Mouse (Mus musculus) forebrain, embryonic 12.5 days (tissue): ENCODE measurements at regions not wholly inside any gene's neighbourhood (a gene's known extent, or its start where the extent isn't known, plus 50 kb on each side); places are given as distances from the start of the nearest gene placed in this dataset.

Source experiments
- ATAC-seq: fragments of 200-750 bp; cut with Nextera tagmentation; 2 replicates; pipeline ENCODE4 v1.8.0; 2017; ENCODE audit warnings: moderate TSS enrichment; ENCODE audit not compliant: low FRiP score
- H3K27ac ChIP-seq: fragments of 300-500 bp; sonication (generic); 2 replicates; pipeline ENCODE4 v1.5.1; 2016; ENCODE audit warnings: mild to moderate bottlenecking
- H3K27me3 ChIP-seq: fragments of 300-500 bp; sonication (generic); 2 replicates; pipeline ENCODE4 v1.6.1; 2016; ENCODE audit warnings: mild to moderate bottlenecking
- H3K36me3 ChIP-seq: fragments of 300-500 bp; sonication (generic); replicated peaks from 2 replicates; pipeline ENCODE4 v1.6.1; 2016; ENCODE audit warnings: mild to moderate bottlenecking
- H3K4me1 ChIP-seq: fragments of 300-500 bp; sonication (generic); 2 replicates; pipeline ENCODE4 v1.6.1; 2016
- H3K4me2 ChIP-seq: fragments of 300-500 bp; sonication (generic); 2 replicates; pipeline ENCODE4 v1.6.1; 2016; ENCODE audit warnings: mild to moderate bottlenecking, moderate library complexity
- H3K4me3 ChIP-seq: fragments of 300-500 bp; sonication (generic); replicated peaks from 2 replicates; pipeline ENCODE4 v1.5.1; 2016; ENCODE audit warnings: mild to moderate bottlenecking
- H3K9ac ChIP-seq: fragments of 300-500 bp; sonication (generic); 2 replicates; pipeline ENCODE4 v1.6.1; 2016; ENCODE audit warnings: mild to moderate bottlenecking
- H3K9me3 ChIP-seq: fragments of 300-500 bp; sonication (generic); 2 replicates; pipeline ENCODE4 v1.6.1; 2016
- WGBS: fragments of 180-500 bp; shearing (Covaris S2); methylation state at CpG from one replicate; pipeline ENCODE4 v1.1.7; 2016; 5-methylcytosine and 5-hydroxymethylcytosine counted together

- H3K36me3 ChIP-seq: no peaks in the 10 kb centered on the region
- H3K4me2 ChIP-seq: no peak overlapping the region
- no peak overlapping the region for H3K4me3 ChIP-seq
- ATAC-seq: no peak
- H3K27me3 ChIP-seq: no peaks in the 10 kb centered on the region
- 74% methylated on average over 2 of the region's 2 CpGs for WGBS
- no peak overlapping the region for H3K27ac ChIP-seq
- H3K4me1 ChIP-seq: no peaks in the 10 kb centered on the region
- H3K9me3 ChIP-seq: no peaks in the 10 kb centered on the region
- no peak overlapping the region for H3K9ac ChIP-seq
Measured at GRCm38 (mm10) chr10:51930266-51930665, 92.0 kb upstream of the Vgll2 start.

GRCm38 (mm10) chr10:51930696-51931095 is 91.6 kb upstream of the Vgll2 start:
- ATAC-seq: no peak
- WGBS: 74% methylated on average over 1 of the region's 1 CpGs
- no peaks in the 10 kb centered on the region for H3K4me1 ChIP-seq

GRCm38 (mm10) chr10:51935482-51935881 is 86.8 kb upstream of the Vgll2 start:
- Histone ChIP-seq H3K27ac (no peak overlapping the region), H3K9me3 (no peaks in the 10 kb centered on the region), H3K36me3 (no peaks in the 10 kb centered on the region), H3K4me2 (no peak overlapping the region), H3K9ac (no peak overlapping the region), H3K4me1 (no peaks in the 10 kb centered on the region), H3K27me3 (no peaks in the 10 kb centered on the region), H3K4me3 (no peak overlapping the region)
- no peak for ATAC-seq
- WGBS: 83% methylated on average over 3 of the region's 3 CpGs

More at GRCm38 (mm10) chr10:51930696-51931095, 91.6 kb upstream of the Vgll2 start:
- no peaks in the 10 kb centered on the region for H3K36me3 ChIP-seq
- no peak overlapping the region for H3K9ac ChIP-seq
- no peak overlapping the region for H3K4me2 ChIP-seq
- no peak overlapping the region for H3K27ac ChIP-seq
- H3K9me3 ChIP-seq: no peaks in the 10 kb centered on the region
- no peak overlapping the region for H3K4me3 ChIP-seq
- no peaks in the 10 kb centered on the region for H3K27me3 ChIP-seq

- 82% methylated on average over 2 of the region's 2 CpGs for WGBS
- H3K9me3 ChIP-seq: no peaks in the 10 kb centered on the region
- H3K4me2 ChIP-seq: no peak overlapping the region
- no peak overlapping the region for H3K9ac ChIP-seq
- no peak overlapping the region for H3K4me3 ChIP-seq
- H3K36me3 ChIP-seq: no peaks in the 10 kb centered on the region
- H3K27ac ChIP-seq: no peak overlapping the region
- peaks cover 7% of the 10 kb centered on the region for H3K4me1 ChIP-seq
- no peak for ATAC-seq
- H3K27me3 ChIP-seq: no peaks in the 10 kb centered on the region
Measured at GRCm38 (mm10) chr10:51941192-51941591, 81.1 kb upstream of the Vgll2 start.

GRCm38 (mm10) chr10:51945701-51946100 is 76.6 kb upstream of the Vgll2 start:
- Histone ChIP-seq H3K4me1 (peaks cover 7% of the 10 kb centered on the region), H3K9ac (no peak overlapping the region), H3K27me3 (no peaks in the 10 kb centered on the region), H3K9me3 (no peaks in the 10 kb centered on the region), H3K4me3 (no peak overlapping the region), H3K36me3 (no peaks in the 10 kb centered on the region), H3K27ac (no peak overlapping the region), H3K4me2 (no peak overlapping the region)
- 38% methylated on average over 4 of the region's 4 CpGs for WGBS
- peak; percentile 67; the same call in 1 of the 2 replicates for ATAC-seq

- Histone ChIP-seq H3K9ac (no peak overlapping the region), H3K4me2 (no peak overlapping the region), H3K27me3 (no peaks in the 10 kb centered on the region), H3K4me1 (peaks cover 7% of the 10 kb centered on the region), H3K36me3 (no peaks in the 10 kb centered on the region), H3K9me3 (no peaks in the 10 kb centered on the region), H3K27ac (no peak overlapping the region), H3K4me3 (no peak overlapping the region)
- ATAC-seq: 0 out of 2 replicates have a peak, but pooled peaks have one; percentile 10
Measured at GRCm38 (mm10) chr10:51946189-51946588, 76.1 kb upstream of the Vgll2 start.

- ATAC-seq: no peak
Measured at GRCm38 (mm10) chr10:51946881-51947280, 75.4 kb upstream of the Vgll2 start.

GRCm38 (mm10) chr10:51950016-51950415 is 72.3 kb upstream of the Vgll2 start:
- H3K4me3 ChIP-seq: no peak overlapping the region
- WGBS: 91% methylated on average over 1 of the region's 1 CpGs
- no peak overlapping the region for H3K27ac ChIP-seq
- peaks cover 7% of the 10 kb centered on the region for H3K4me1 ChIP-seq
- H3K9me3 ChIP-seq: no peaks in the 10 kb centered on the region
- no peaks in the 10 kb centered on the region for H3K36me3 ChIP-seq
- no peak for ATAC-seq
- no peak overlapping the region for H3K9ac ChIP-seq
- H3K27me3 ChIP-seq: no peaks in the 10 kb centered on the region
- no peak overlapping the region for H3K4me2 ChIP-seq

More at GRCm38 (mm10) chr10:51946881-51947280, 75.4 kb upstream of the Vgll2 start:
- no peaks in the 10 kb centered on the region for H3K27me3 ChIP-seq
- no peak overlapping the region for H3K4me3 ChIP-seq
- no peaks in the 10 kb centered on the region for H3K36me3 ChIP-seq
- no peak overlapping the region for H3K27ac ChIP-seq
- H3K4me1 ChIP-seq: peaks cover 7% of the 10 kb centered on the region
- no peak overlapping the region for H3K4me2 ChIP-seq
- no peaks in the 10 kb centered on the region for H3K9me3 ChIP-seq
- H3K9ac ChIP-seq: no peak overlapping the region

GRCm38 (mm10) chr10:51952021-51952420 is 70.3 kb upstream of the Vgll2 start:
- Histone ChIP-seq H3K4me3 (no peak overlapping the region), H3K36me3 (no peaks in the 10 kb centered on the region), H3K9me3 (no peaks in the 10 kb centered on the region), H3K9ac (no peak overlapping the region), H3K27me3 (no peaks in the 10 kb centered on the region), H3K4me1 (no peaks in the 10 kb centered on the region), H3K4me2 (no peak overlapping the region), H3K27ac (no peak overlapping the region)
- 81% methylated on average over 4 of the region's 4 CpGs for WGBS
- no peak for ATAC-seq

- Histone ChIP-seq H3K4me1 (no peaks in the 10 kb centered on the region), H3K9me3 (no peaks in the 10 kb centered on the region), H3K9ac (no peak overlapping the region), H3K27me3 (no peaks in the 10 kb centered on the region), H3K4me3 (no peak overlapping the region), H3K4me2 (no peak overlapping the region), H3K27ac (no peak overlapping the region), H3K36me3 (no peaks in the 10 kb centered on the region)
- 82% methylated on average over 1 of the region's 1 CpGs for WGBS
- no peak for ATAC-seq
Measured at GRCm38 (mm10) chr10:51956493-51956892, 65.8 kb upstream of the Vgll2 start.

GRCm38 (mm10) chr10:51961497-51961896 is 60.8 kb upstream of the Vgll2 start:
- Histone ChIP-seq H3K4me3 (no peak overlapping the region), H3K4me2 (no peak overlapping the region), H3K36me3 (no peaks in the 10 kb centered on the region), H3K9me3 (no peaks in the 10 kb centered on the region), H3K4me1 (no peaks in the 10 kb centered on the region), H3K9ac (no peak overlapping the region), H3K27ac (no peak overlapping the region), H3K27me3 (no peaks in the 10 kb centered on the region)
- ATAC-seq: peak; percentile 83
- WGBS: 20% methylated on average over 2 of the region's 2 CpGs

- no peak overlapping the region for H3K4me3 ChIP-seq
- H3K36me3 ChIP-seq: no peaks in the 10 kb centered on the region
- no peak for ATAC-seq
- no peaks in the 10 kb centered on the region for H3K9me3 ChIP-seq
- no peak overlapping the region for H3K9ac ChIP-seq
- H3K27ac ChIP-seq: no peak overlapping the region
- no peaks in the 10 kb centered on the region for H3K27me3 ChIP-seq
- WGBS: 86% methylated on average over 1 of the region's 1 CpGs
- H3K4me2 ChIP-seq: no peak overlapping the region
- H3K4me1 ChIP-seq: no peaks in the 10 kb centered on the region
Measured at GRCm38 (mm10) chr10:51963671-51964070, 58.6 kb upstream of the Vgll2 start.

GRCm38 (mm10) chr10:51970113-51970512 is 52.2 kb upstream of the Vgll2 start:
- Histone ChIP-seq H3K9me3 (no peaks in the 10 kb centered on the region), H3K4me1 (no peaks in the 10 kb centered on the region), H3K36me3 (no peaks in the 10 kb centered on the region), H3K9ac (no peak overlapping the region), H3K27ac (no peak overlapping the region), H3K27me3 (no peaks in the 10 kb centered on the region), H3K4me2 (no peak overlapping the region), H3K4me3 (no peak overlapping the region)
- no peak for ATAC-seq
- WGBS: 74% methylated on average over 9 of the region's 9 CpGs
